Mouse (Mus musculus): ENCODE data around the gene Mindy4b-ps. TPM values are rescaled to one million over a fixed set of nuclear protein-coding genes. Genes with fewer than 3 reads are reported as not detected.
"Not testable (repeated sequence)": the region's sequence is repeated elsewhere in the genome, so short reads cannot be mapped to it uniquely, and the experiment has no call there.

Mindy4b-ps gene
- not detected in 2 replicates for polyA plus RNA-seq (2016; fragmentation: Nextera tagmentation; extraction: Ambion mirVana)

DNA sequence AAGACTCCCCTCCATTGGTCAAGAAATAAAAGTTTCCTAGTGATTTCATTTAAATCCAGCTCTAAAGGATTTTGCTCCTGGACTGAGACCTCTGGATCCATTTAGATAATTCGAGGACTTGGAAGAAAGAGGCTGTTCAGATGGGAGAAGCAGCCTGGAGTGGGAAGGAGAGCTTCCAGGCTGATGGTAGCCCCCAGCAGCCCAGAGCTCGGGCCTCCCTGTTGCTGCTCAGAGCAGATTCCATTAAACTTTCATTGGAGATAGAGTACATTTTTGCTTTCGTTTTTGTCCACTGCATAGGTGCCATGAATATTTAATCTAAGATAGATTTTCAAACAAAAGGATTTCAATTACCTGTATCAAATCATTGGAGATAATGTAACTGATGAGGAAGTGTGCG lies at the start of gene Mindy4b-ps:
Gene Mindy4b-ps, minus strand, starts transcription at position 101 of the 400 bp plus-strand sequence.
- 82% methylated on average over 4 of the region's 4 CpGs for WGBS
- DNase-seq (ENCODE audit: low spot score), result no peak
- Histone ChIP-seq H3K27me3 (ENCODE audit: low read depth, poor library complexity, severe bottlenecking) (peaks cover 94% of the 10 kb centered on the region), H3K36me3 (no peaks in the 10 kb centered on the region), H3K4me1 (peaks cover 24% of the 10 kb centered on the region), H3K27ac (replicated peaks) (no peak within 1 kb of the TSS), H3K9me3 (replicated peaks) (no peaks in the 10 kb centered on the region), H3K4me3 (no peak within 1 kb of the TSS)

DNA sequence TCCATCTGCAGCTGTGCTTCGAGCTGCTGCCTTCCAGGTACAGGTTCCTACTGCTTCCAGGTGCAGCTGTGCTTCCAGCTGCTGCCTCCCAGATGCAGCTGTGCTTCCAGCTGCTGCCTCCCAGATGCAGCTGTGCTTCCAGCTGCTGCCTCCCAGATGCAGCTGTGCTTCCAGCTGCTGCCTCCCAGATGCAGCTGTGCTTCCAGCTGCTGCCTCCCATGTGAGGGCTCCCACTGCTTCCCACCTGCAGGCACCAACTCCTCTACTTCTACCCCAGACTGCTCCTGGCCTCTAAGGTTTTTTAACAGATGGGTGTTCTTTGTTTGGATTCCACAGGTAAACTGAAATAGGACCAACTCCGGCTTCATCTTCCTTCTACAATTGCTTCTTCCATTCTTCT lies 49.8 kb upstream of the Mindy4b-ps start:
- not testable (repeated sequence) for H3K36me3 ChIP-seq; DNase-seq (ENCODE audit: low spot score); H3K4me1 ChIP-seq; H3K4me3 ChIP-seq; H3K27me3 ChIP-seq (ENCODE audit: low read depth, poor library complexity, severe bottlenecking); H3K27ac ChIP-seq (replicated peaks); H3K9me3 ChIP-seq (replicated peaks)
- WGBS, result 85% methylated on average over 2 of the region's 2 CpGs

DNA sequence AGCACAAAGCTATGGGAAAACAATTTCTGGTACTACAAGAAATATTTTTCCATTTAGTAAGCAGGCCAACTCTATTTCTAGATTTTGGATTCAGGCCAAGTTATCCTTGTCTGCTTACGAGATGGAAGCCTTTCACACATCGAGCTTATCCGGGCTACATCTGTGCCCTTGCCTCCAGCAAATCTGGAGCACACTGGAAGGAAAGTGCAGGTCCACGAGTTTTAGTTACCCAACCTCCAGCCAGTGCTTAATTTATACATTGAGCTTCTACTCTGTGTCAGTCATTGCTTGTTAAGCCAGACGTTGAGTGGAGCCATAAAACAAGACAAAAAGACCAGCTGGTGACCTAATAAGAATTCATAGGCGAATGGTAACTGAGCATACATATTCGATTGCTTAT lies 43.6 kb upstream of the Mindy4b-ps start:
- WGBS, result 77% methylated on average over 7 of the region's 7 CpGs
- DNase-seq (ENCODE audit: low spot score), result no peak
- H3K4me1 ChIP-seq, result peaks cover 10% of the 10 kb centered on the region
- H3K4me3 ChIP-seq, result no peak overlapping the region
- no peaks in the 10 kb centered on the region for H3K36me3 ChIP-seq
- H3K27ac ChIP-seq (replicated peaks), result no peak overlapping the region
- H3K27me3 ChIP-seq (ENCODE audit: low read depth, poor library complexity, severe bottlenecking), result no peaks in the 10 kb centered on the region
- no peaks in the 10 kb centered on the region for H3K9me3 ChIP-seq (replicated peaks)

DNA sequence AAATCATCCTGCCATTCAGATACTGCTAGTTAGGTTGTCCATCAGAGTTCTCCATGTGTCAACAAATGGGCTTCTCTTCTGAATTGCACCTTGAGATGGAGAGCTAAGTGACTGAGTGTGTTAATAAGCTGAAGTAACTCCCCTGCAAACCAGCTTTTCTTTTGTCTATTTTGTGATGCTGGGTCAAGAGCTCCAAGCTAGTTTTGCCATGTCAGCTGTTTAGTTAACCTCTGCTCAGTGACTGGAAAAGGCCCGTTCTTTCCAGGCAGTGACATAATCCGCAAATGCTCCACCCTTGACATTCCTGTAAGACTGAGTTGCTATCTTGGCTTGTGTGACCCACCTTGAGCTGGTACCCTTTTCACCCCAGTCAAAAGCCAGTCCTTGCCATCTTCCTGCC lies 40.9 kb upstream of the Mindy4b-ps start:
- Histone ChIP-seq H3K4me1 (peaks cover 10% of the 10 kb centered on the region), H3K9me3 (replicated peaks) (no peaks in the 10 kb centered on the region), H3K27ac (replicated peaks) (no peak overlapping the region), H3K36me3 (no peaks in the 10 kb centered on the region), H3K4me3 (no peak overlapping the region), H3K27me3 (ENCODE audit: low read depth, poor library complexity, severe bottlenecking) (no peaks in the 10 kb centered on the region)
- 75% methylated on average over 2 of the region's 2 CpGs for WGBS
- DNase-seq (ENCODE audit: low spot score), result no peak

- Histone ChIP-seq H3K27me3 (ENCODE audit: low read depth, poor library complexity, severe bottlenecking) (peaks cover 4% of the 10 kb centered on the region; the same call in 1 of the 2 replicates), H3K27ac (replicated peaks) (no peak overlapping the region), H3K9me3 (replicated peaks) (no peaks in the 10 kb centered on the region; the same call in 1 of the 2 replicates), H3K4me1 (no peaks in the 10 kb centered on the region), H3K36me3 (no peaks in the 10 kb centered on the region), H3K4me3 (no peak overlapping the region)
- no peak for DNase-seq (ENCODE audit: low spot score)
- WGBS, result 68% methylated on average over 1 of the region's 1 CpGs
Observed at GRCm38 (mm10) chr3:58843415-58843814, 21.3 kb upstream of the Mindy4b-ps start.

- no peak for DNase-seq (ENCODE audit: low spot score)
- H3K27ac ChIP-seq (replicated peaks), result no peak overlapping the region
- no peaks in the 10 kb centered on the region for H3K4me1 ChIP-seq
- H3K9me3 ChIP-seq (replicated peaks), result no peaks in the 10 kb centered on the region
- H3K27me3 ChIP-seq (ENCODE audit: low read depth, poor library complexity, severe bottlenecking), result peaks cover 99% of the 10 kb centered on the region
- no peak overlapping the region for H3K4me3 ChIP-seq
- 92% methylated on average over 5 of the region's 5 CpGs for WGBS
- H3K36me3 ChIP-seq, result no peaks in the 10 kb centered on the region
Observed at GRCm38 (mm10) chr3:58833442-58834160, 11.5 kb upstream of the Mindy4b-ps start.

DNA sequence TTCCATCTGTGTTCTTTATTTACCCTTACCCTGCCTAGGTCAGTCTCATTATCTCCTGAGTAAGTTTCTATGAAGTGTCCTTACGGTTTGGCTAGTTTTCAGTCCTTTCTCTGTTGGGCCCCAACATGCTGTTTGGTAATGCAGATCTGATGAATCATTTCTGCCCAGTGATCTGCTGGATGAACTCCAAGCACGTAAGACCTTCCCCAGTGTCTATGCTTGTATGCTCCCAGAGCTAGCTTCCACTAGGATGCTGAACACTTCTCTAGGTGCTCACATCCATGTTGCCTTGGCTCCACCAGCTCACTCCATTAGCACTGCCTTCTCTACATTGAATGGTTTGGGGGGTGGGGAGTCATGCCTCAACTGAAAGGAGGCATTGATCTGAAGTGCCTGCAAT lies 10.8 kb upstream of the Mindy4b-ps start:
- H3K4me3 ChIP-seq, result no peak overlapping the region
- H3K36me3 ChIP-seq, result no peaks in the 10 kb centered on the region
- no peak overlapping the region for H3K27ac ChIP-seq (replicated peaks)
- H3K9me3 ChIP-seq (replicated peaks), result no peaks in the 10 kb centered on the region
- H3K27me3 ChIP-seq (ENCODE audit: low read depth, poor library complexity, severe bottlenecking), result peaks cover 99% of the 10 kb centered on the region
- 86% methylated on average over 2 of the region's 2 CpGs for WGBS
- no peak for DNase-seq (ENCODE audit: low spot score)
- H3K4me1 ChIP-seq, result 0 out of 2 replicates have a peak, but pooled peaks cover 4% of the 10 kb centered on the region

DNA sequence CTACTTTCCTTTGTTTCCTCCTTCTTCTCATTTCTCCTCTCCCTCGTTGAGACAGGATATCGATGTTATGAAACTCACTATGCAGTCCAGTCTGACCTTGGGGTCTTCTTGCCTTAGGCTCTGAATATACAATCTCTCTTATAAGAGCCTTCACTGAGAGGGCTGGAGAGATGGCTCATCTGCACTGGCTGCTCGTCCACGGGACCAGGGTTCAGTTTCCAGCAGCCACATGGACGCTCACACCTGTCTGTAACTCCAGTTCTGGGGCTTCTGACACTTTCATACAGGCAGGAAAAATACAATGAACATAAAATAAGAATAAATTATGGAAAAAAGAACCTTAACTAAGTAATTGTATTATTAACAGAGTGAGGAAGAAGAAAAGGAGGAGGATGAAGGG lies 9.5 kb upstream of the Mindy4b-ps start:
- no peaks in the 10 kb centered on the region for H3K36me3 ChIP-seq
- no peak overlapping the region for H3K27ac ChIP-seq (replicated peaks)
- DNase-seq (ENCODE audit: low spot score), result no peak
- H3K9me3 ChIP-seq (replicated peaks), result no peaks in the 10 kb centered on the region
- peaks cover 100% of the 10 kb centered on the region for H3K27me3 ChIP-seq (ENCODE audit: low read depth, poor library complexity, severe bottlenecking)
- H3K4me3 ChIP-seq, result no peak overlapping the region
- peaks cover 15% of the 10 kb centered on the region for H3K4me1 ChIP-seq
- WGBS, result 87% methylated on average over 5 of the region's 5 CpGs

- peaks cover 94% of the 10 kb centered on the region for H3K27me3 ChIP-seq (ENCODE audit: low read depth, poor library complexity, severe bottlenecking)
- WGBS, result 91% methylated on average over 1 of the region's 1 CpGs
- no peak overlapping the region for H3K27ac ChIP-seq (replicated peaks)
- no peaks in the 10 kb centered on the region for H3K9me3 ChIP-seq (replicated peaks)
- no peaks in the 10 kb centered on the region for H3K36me3 ChIP-seq
- H3K4me3 ChIP-seq, result no peak overlapping the region
- peaks cover 26% of the 10 kb centered on the region for H3K4me1 ChIP-seq
- no peak for DNase-seq (ENCODE audit: low spot score)
Observed at GRCm38 (mm10) chr3:58829926-58830325, 7.8 kb upstream of the Mindy4b-ps start.

GRCm38 (mm10) chr3:58828366-58829153 lies 6.4 kb upstream of the Mindy4b-ps start:
- no peak overlapping the region for H3K4me3 ChIP-seq
- DNase-seq (ENCODE audit: low spot score), result no peak
- H3K27ac ChIP-seq (replicated peaks), result no peak overlapping the region
- H3K9me3 ChIP-seq (replicated peaks), result no peaks in the 10 kb centered on the region
- no peaks in the 10 kb centered on the region for H3K36me3 ChIP-seq
- peaks cover 26% of the 10 kb centered on the region for H3K4me1 ChIP-seq
- 90% methylated on average over 14 of the region's 14 CpGs for WGBS
- H3K27me3 ChIP-seq (ENCODE audit: low read depth, poor library complexity, severe bottlenecking), result peaks cover 94% of the 10 kb centered on the region

DNA sequence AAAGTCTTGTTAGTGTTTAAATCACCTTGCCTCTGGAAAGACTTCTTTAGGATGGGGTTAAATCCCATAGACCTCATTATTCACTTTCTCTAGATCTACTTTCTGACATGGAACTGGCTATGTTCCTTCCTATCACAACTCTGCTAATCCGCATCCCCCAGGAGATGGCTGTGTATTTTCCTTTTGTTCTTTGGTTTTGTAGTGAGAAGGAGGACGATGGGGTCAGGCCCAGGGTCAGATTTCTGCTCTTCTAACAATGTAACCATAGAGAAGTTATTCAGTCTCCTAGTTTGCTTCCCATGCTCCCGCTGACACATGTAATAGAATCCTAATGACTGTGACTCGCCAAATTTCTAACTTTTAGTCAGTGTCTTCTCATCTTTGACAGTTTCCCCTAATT lies 4.2 kb upstream of the Mindy4b-ps start:
- DNase-seq (ENCODE audit: low spot score), result peak; percentile 81
- Histone ChIP-seq H3K4me1 (peaks cover 26% of the 10 kb centered on the region), H3K27me3 (ENCODE audit: low read depth, poor library complexity, severe bottlenecking) (peaks cover 94% of the 10 kb centered on the region), H3K4me3 (no peak overlapping the region), H3K9me3 (replicated peaks) (no peaks in the 10 kb centered on the region), H3K27ac (replicated peaks) (no peak overlapping the region), H3K36me3 (no peaks in the 10 kb centered on the region)
- 9% methylated on average over 4 of the region's 4 CpGs for WGBS

- Histone ChIP-seq H3K27ac (replicated peaks) (no peak overlapping the region), H3K9me3 (replicated peaks) (no peaks in the 10 kb centered on the region), H3K4me1 (peaks cover 10% of the 10 kb centered on the region), H3K36me3 (no peaks in the 10 kb centered on the region), H3K27me3 (ENCODE audit: low read depth, poor library complexity, severe bottlenecking) (peaks cover 100% of the 10 kb centered on the region), H3K4me3 (no peak overlapping the region)
- whole genome bisulfite sequencing, result 41% methylated on average over 6 of the region's 6 CpGs
- no peak for DNase-seq (ENCODE audit: low spot score)
Observed at GRCm38 (mm10) chr3:58817337-58817736, 4.8 kb downstream of the Mindy4b-ps start.

- H3K4me1 ChIP-seq, result peaks cover 18% of the 10 kb centered on the region
- 98% methylated on average over 3 of the region's 3 CpGs for WGBS
- H3K27me3 ChIP-seq (ENCODE audit: low read depth, poor library complexity, severe bottlenecking), result peaks cover 97% of the 10 kb centered on the region
- H3K27ac ChIP-seq (replicated peaks), result no peak overlapping the region
- no peak for DNase-seq (ENCODE audit: low spot score)
- H3K4me3 ChIP-seq, result no peak overlapping the region
- no peaks in the 10 kb centered on the region for H3K9me3 ChIP-seq (replicated peaks)
- H3K36me3 ChIP-seq, result no peaks in the 10 kb centered on the region
Observed at GRCm38 (mm10) chr3:58814191-58814590, 7.9 kb downstream of the Mindy4b-ps start.

All from midbrain, embryonic 10.5 days (tissue).